Mouse (Mus musculus): Measurements from ENCODE around the gene Hsd17b11.
A peak's percentile ranks its signal among the peaks of the same experiment; 100 is the strongest.
"Not testable (repeated sequence)": the region's sequence is repeated elsewhere in the genome, so short reads cannot be mapped to it uniquely, and the experiment has no call there.

Gene Hsd17b11

GRCm38 (mm10) chr5:103977907-103978570, 43.7 kb downstream of the Hsd17b11 start:
- DNase-seq: no peak

GRCm38 (mm10) chr5:103977297-103977696, 44.4 kb downstream of the Hsd17b11 start, which contains the start of gene Hsd17b13:
Hsd17b13 (minus strand) TSS chr5:103977410.
- DNase-seq: peak; percentile 59

GRCm38 (mm10) chr5:103975736-103976135, 46.0 kb downstream of the Hsd17b11 start:
- no peak for DNase-seq

GRCm38 (mm10) chr5:103972801-103973200, 48.9 kb downstream of the Hsd17b11 start:
- no peak for DNase-seq

GRCm38 (mm10) chr5:103972379-103972778, 49.3 kb downstream of the Hsd17b11 start:
- DNase-seq: no peak

- DNase-seq: no peak
Measured at GRCm38 (mm10) chr5:103971051-103971450, 50.7 kb downstream of the Hsd17b11 start.

GRCm38 (mm10) chr5:103962935-103963429, 58.7 kb downstream of the Hsd17b11 start:
- DNase-seq: no peak

- no peak for DNase-seq
Measured at GRCm38 (mm10) chr5:103954638-103955037, 67.1 kb downstream of the Hsd17b11 start.

GRCm38 (mm10) chr5:103953135-103954083, 68.3 kb downstream of the Hsd17b11 start:
- DNase-seq: no peak

- not testable (repeated sequence) for DNase-seq
Measured at GRCm38 (mm10) chr5:103950138-103950537, 71.6 kb downstream of the Hsd17b11 start.

GRCm38 (mm10) chr5:103943183-103943582, 78.5 kb downstream of the Hsd17b11 start:
- DNase-seq: no peak

- DNase-seq: no peak
Measured at GRCm38 (mm10) chr5:103939856-103940255, 81.9 kb downstream of the Hsd17b11 start.
